Mouse (Mus musculus): ENCODE results near the gene Sostdc1. TPM values are rescaled to one million over a fixed set of nuclear protein-coding genes. Genes with fewer than 3 reads are reported as not detected.

The Sostdc1 gene
- polyA plus RNA-seq, 1 experiment from 2014 or later: 26.6 TPM

Other genes with a start within 250 kb of the Sostdc1 start
- gene Ankmy2, start 157.0 kb upstream of the Sostdc1 start, polyA plus RNA-seq (2015; fragmentation: Nextera tagmentation; extraction: Ambion mirVana): 67.7 and 75.4 TPM in 2 replicates
- gene Bzw2, start 156.1 kb upstream of the Sostdc1 start, polyA plus RNA-seq (2015; fragmentation: Nextera tagmentation; extraction: Ambion mirVana): 343 and 347 TPM in 2 replicates
- gene Lrrc72, start 60.7 kb upstream of the Sostdc1 start, polyA plus RNA-seq (2015; fragmentation: Nextera tagmentation; extraction: Ambion mirVana): not detected in 2 replicates
- 13.9 and 15.3 TPM in 2 replicates for gene Ispd, start 67.3 kb downstream of the Sostdc1 start, polyA plus RNA-seq (2015; fragmentation: Nextera tagmentation; extraction: Ambion mirVana)
- gene D630036H23Rik, start 68.0 kb downstream of the Sostdc1 start, polyA plus RNA-seq (2015; fragmentation: Nextera tagmentation; extraction: Ambion mirVana): 2.9 and 3.2 TPM in 2 replicates

All from hindbrain, embryonic 15.5 days (tissue).